ENCODE assay signal across 26 mouse cellular contexts in the genomic region with DNA sequence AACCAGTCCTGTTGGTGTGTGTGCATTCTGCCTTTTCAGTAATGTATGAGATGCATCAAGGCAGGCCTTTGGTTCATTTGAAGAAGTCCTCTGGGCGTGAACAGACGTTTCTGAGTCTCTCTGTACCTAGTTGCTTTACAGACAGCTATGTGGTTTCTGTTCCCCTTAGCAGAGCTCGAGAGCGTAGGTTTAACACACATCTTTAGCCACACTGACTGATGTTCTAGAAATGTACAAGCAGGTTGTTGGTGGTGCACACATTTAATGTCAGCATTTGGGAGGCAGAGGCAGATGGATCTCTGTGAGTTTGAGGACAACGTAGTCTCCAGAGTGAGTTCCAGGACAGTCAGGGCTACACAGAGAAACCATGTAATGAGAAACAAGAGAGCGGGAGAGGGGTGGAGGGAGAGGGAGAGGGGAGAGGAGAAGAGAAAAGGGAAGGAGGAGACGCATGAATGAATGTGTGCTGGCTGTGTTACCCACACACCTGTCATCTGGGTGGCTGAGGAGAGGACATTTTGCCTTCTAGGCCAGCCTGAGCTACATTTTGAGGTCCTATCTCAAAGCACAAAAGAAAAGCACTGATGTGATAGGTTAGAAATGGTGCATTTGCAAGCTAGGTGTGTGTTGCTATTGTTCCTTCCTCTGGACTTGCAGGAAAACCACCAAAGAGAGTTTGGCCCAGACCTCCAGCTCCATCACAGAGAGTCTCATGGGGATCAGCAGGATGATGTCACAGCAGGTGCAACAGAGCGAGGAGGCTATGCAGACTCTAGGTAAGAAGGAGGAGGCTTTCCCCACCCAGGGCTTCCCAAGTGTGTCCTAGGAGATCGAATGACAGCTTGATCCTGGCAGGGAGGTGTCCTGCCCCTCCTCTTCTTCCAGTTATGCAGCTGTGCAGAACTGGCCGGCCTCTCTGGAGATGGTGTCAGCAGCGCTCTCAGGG. TPM values are rescaled to one million over a fixed set of nuclear protein-coding genes. Genes with fewer than 3 reads are reported as not detected.
DNase-seq lines count a peak whose midpoint lies in the region; ATAC-seq lines count a peak whose summit lies in the region.
"Had no signal": no experiment of that assay in that cellular context is flagged by ENCODE, and none has a peak within 500 bp of the region (broad histone marks: within the 10 kb centered on the region; RNA-seq: fewer than 3 reads in every experiment).

No protein-coding gene starts in this region.

- DNase-seq in heart, embryonic 10.5 days (ENCODE audit: low spot score) = peak; percentile 33
- DNase-seq in liver (peak; percentile 0), MN1 (ENCODE audit: low spot score) (peak; percentile 35)
- DNase-seq in liver, embryonic 11.5 days (ENCODE audit: low spot score) = no peak
- peak; percentile 70 to 76 for DNase-seq in spleen, postnatal 36 days (ENCODE audit: low spot score in 2 of 2)
- no peak for DNase-seq in urinary bladder, postnatal 14 days (ENCODE audit: low spot score)
- DNase-seq: adrenal gland, adult 8-10 months; cerebellum, adult 9-10 months; forebrain, postnatal 0 days; heart, adult 18-20 months; lung, embryonic 14.5 days; lung, postnatal 36 days; right cerebral cortex, postnatal 25 days; thymus, adult 2 months had no signal

- no peaks in the 10 kb centered on the region for H3K9me3 ChIP-seq in heart, embryonic 10.5 days
- no peaks in the 10 kb centered on the region for H3K9me3 ChIP-seq in heart, embryonic 11.5 days (replicated peaks; ENCODE audit: control insufficient read depth, low read length)
- no peaks in the 10 kb centered on the region for H3K9me3 ChIP-seq in liver, embryonic 11.5 days (ENCODE audit: control insufficient read depth, low read length)
- H3K9me3 ChIP-seq: embryonic facial prominence, embryonic 13.5 days; limb, embryonic 15.5 days; midbrain, embryonic 15.5 days had no signal

- no peak overlapping the region for H3K9ac ChIP-seq in heart, embryonic 11.5 days (ENCODE audit: low read depth, low read length)
- no peak overlapping the region for H3K9ac ChIP-seq in liver, embryonic 11.5 days (ENCODE audit: low read depth, low read length)
- H3K9ac ChIP-seq: embryonic facial prominence, embryonic 13.5 days; forebrain, postnatal 0 days; limb, embryonic 15.5 days; lung, embryonic 14.5 days; midbrain, embryonic 15.5 days had no signal

- no peak overlapping the region for H3K27ac ChIP-seq in heart, embryonic 10.5 days
- H3K27ac ChIP-seq in heart, embryonic 11.5 days (ENCODE audit: low read depth, low read length) = no peak overlapping the region
- H3K27ac ChIP-seq in liver, embryonic 11.5 days (ENCODE audit: low read depth, low read length) = no peak overlapping the region
- H3K27ac ChIP-seq: embryonic facial prominence, embryonic 13.5 days; hindbrain, postnatal 0 days; limb, embryonic 15.5 days; midbrain, embryonic 15.5 days had no signal

- H3K4me1 ChIP-seq in heart, embryonic 10.5 days = peaks cover 8% of the 10 kb centered on the region
- peaks cover 7% of the 10 kb centered on the region for H3K4me1 ChIP-seq in heart, embryonic 11.5 days (ENCODE audit: control insufficient read depth, insufficient read depth, low read length)
- no peaks in the 10 kb centered on the region for H3K4me1 ChIP-seq in liver, embryonic 11.5 days (replicated peaks; ENCODE audit: control insufficient read depth, insufficient read depth, low read length)
- H3K4me1 ChIP-seq: embryonic facial prominence, embryonic 13.5 days; limb, embryonic 15.5 days; midbrain, embryonic 15.5 days had no signal

- H3K27me3 ChIP-seq in heart, embryonic 10.5 days (ENCODE audit: insufficient read depth, poor library complexity, severe bottlenecking) = no peaks in the 10 kb centered on the region
- H3K27me3 ChIP-seq in heart, embryonic 11.5 days (ENCODE audit: control insufficient read depth, insufficient read depth, low read length) = no peaks in the 10 kb centered on the region
- no peaks in the 10 kb centered on the region for H3K27me3 ChIP-seq in liver, embryonic 11.5 days (replicated peaks; ENCODE audit: control insufficient read depth, insufficient read depth, low read length)
- H3K27me3 ChIP-seq: embryonic facial prominence, embryonic 13.5 days; limb, embryonic 15.5 days; midbrain, embryonic 15.5 days; Patski had no signal

- no peak overlapping the region for H3K4me3 ChIP-seq in heart, embryonic 10.5 days
- no peak overlapping the region for H3K4me3 ChIP-seq in heart, embryonic 11.5 days (ENCODE audit: low read depth, low read length)
- H3K4me3 ChIP-seq in liver, embryonic 11.5 days (ENCODE audit: low read depth, low read length) = no peak overlapping the region
- H3K4me3 ChIP-seq: embryonic facial prominence, embryonic 13.5 days; limb, embryonic 15.5 days; midbrain, embryonic 15.5 days; myocyte had no signal

- 85% methylated on average over 11 of the region's 11 CpGs for WGBS in heart, embryonic 10.5 days
- 83% methylated on average over 11 of the region's 11 CpGs for WGBS in heart, embryonic 11.5 days (ENCODE audit: insufficient replicate concordance)
- 88% methylated on average over 11 of the region's 11 CpGs for WGBS in liver, embryonic 11.5 days

- H3K4me2 ChIP-seq in heart, embryonic 11.5 days = no peak overlapping the region
- no peak overlapping the region for H3K4me2 ChIP-seq in liver, embryonic 11.5 days
- H3K4me2 ChIP-seq: embryonic facial prominence, embryonic 13.5 days; limb, embryonic 15.5 days; lung, embryonic 14.5 days; midbrain, embryonic 15.5 days had no signal

- peaks cover 71% of the 10 kb centered on the region for H3K36me3 ChIP-seq in heart, embryonic 10.5 days
- H3K36me3 ChIP-seq in heart, embryonic 11.5 days (ENCODE audit: control insufficient read depth, insufficient read depth, low read length) = peaks cover 21% of the 10 kb centered on the region
- H3K36me3 ChIP-seq in liver, embryonic 11.5 days (ENCODE audit: control insufficient read depth, insufficient read depth, low read length) = peaks cover 33% of the 10 kb centered on the region

- ATAC-seq in heart, embryonic 11.5 days (replicated peaks; ENCODE audit: insufficient number of reproducible peaks, low FRiP score, low TSS enrichment) = no peak
- ATAC-seq in liver, embryonic 11.5 days (replicated peaks; ENCODE audit: low FRiP score) = no peak
- ATAC-seq: forebrain, postnatal 0 days; hindbrain, postnatal 0 days; intestine, postnatal 0 days; midbrain, embryonic 15.5 days; Patski had no signal

RNA-seq across cellular contexts. Expression of a gene that starts 9.7 kb away (rescaled TPM):
- 51.1 and 51.6 TPM in 2 replicates for polyA plus RNA-seq in heart, embryonic 10.5 days (2016; fragmentation: Nextera tagmentation; extraction: Ambion mirVana)
- 48.7 and 58.5 TPM in 2 replicates for polyA plus RNA-seq in heart, embryonic 11.5 days (2014; fragmentation: Nextera tagmentation; extraction: Ambion mirVana)
- 44.0 TPM in 2 replicates for polyA plus RNA-seq in liver, embryonic 11.5 days (2014; fragmentation: Nextera tagmentation; extraction: Ambion mirVana)

RNA-seq across cellular contexts. Expression of a gene that starts 54.3 kb away (rescaled TPM):
- 146 and 189 TPM in 2 replicates for polyA plus RNA-seq in heart, embryonic 10.5 days (2016; fragmentation: Nextera tagmentation; extraction: Ambion mirVana)
- 157 and 159 TPM in 2 replicates for polyA plus RNA-seq in heart, embryonic 11.5 days (2014; fragmentation: Nextera tagmentation; extraction: Ambion mirVana)
- 1.0 and 2.1 TPM in 2 replicates for polyA plus RNA-seq in liver, embryonic 11.5 days (2014; fragmentation: Nextera tagmentation; extraction: Ambion mirVana)
- polyA plus RNA-seq: cortical plate, adult 2 months; forebrain, postnatal 0 days; hindbrain, postnatal 0 days; large intestine, adult 2 months; limb, embryonic 15.5 days; neural tube, embryonic 14.5 days; Patski; urinary bladder, adult 2 months had no signal

Comparison
In these comparisons a context has a peak if more than half of its experiments do, and no peak if none do; other contexts are left out.
1. DNase-seq: peak in heart, embryonic 10.5 days (single experiment), liver (single experiment), MN1 (single experiment) and spleen, postnatal 36 days (2 of 2); none in liver, embryonic 11.5 days (single experiment) and urinary bladder, postnatal 14 days (single experiment).
2. RNA of a gene that starts 54.3 kb away (polyA plus RNA-seq): 157 to 159 TPM in heart, embryonic 11.5 days and 146 to 189 TPM in heart, embryonic 10.5 days; 1.0 to 2.1 TPM in liver, embryonic 11.5 days; every median in the first group is over 10 times any median in the second.